Mouse (Mus musculus) embryonic facial prominence, embryonic 15.5 days (tissue): ENCODE measurements at regions not wholly inside any gene's neighbourhood (a gene's known extent, or its start where the extent isn't known, plus 50 kb on each side); places are given as distances from the start of the nearest gene placed in this dataset.
"Not testable (repeated sequence)": the region's sequence is repeated elsewhere in the genome, so short reads cannot be mapped to it uniquely, and the experiment has no call there.

Experiments
- ATAC-seq: fragments of 200-750 bp; cut with Nextera tagmentation; 2 replicates; pipeline ENCODE4 v1.8.0; 2017; ENCODE audit warnings: low read depth, moderate TSS enrichment; ENCODE audit not compliant: insufficient number of reproducible peaks, low FRiP score, low TSS enrichment
- H3K27ac ChIP-seq: fragments of 300-500 bp; sonication (generic); replicated peaks from 2 replicates; pipeline ENCODE4 v1.5.1; 2015; ENCODE audit warnings: mild to moderate bottlenecking, inconsistent platforms
- H3K27me3 ChIP-seq: fragments of 300-500 bp; sonication (generic); 2 replicates; pipeline ENCODE4 v1.6.1; 2015; ENCODE audit warnings: inconsistent platforms
- H3K36me3 ChIP-seq: fragments of 300-500 bp; sonication (generic); 2 replicates; pipeline ENCODE4 v1.6.1; 2015; ENCODE audit warnings: mild to moderate bottlenecking, inconsistent platforms
- H3K4me1 ChIP-seq: fragments of 300-500 bp; sonication (generic); 2 replicates; pipeline ENCODE4 v1.6.1; 2015; ENCODE audit warnings: inconsistent platforms
- H3K4me2 ChIP-seq: fragments of 300-500 bp; sonication (generic); replicated peaks from 2 replicates; pipeline ENCODE4 v1.6.1; 2015; ENCODE audit warnings: mild to moderate bottlenecking, inconsistent platforms
- H3K4me3 ChIP-seq: fragments of 300-500 bp; sonication (generic); replicated peaks from 2 replicates; pipeline ENCODE4 v1.5.1; 2015; ENCODE audit warnings: mild to moderate bottlenecking, inconsistent platforms
- H3K9ac ChIP-seq: fragments of 300-500 bp; sonication (generic); 2 replicates; pipeline ENCODE4 v1.6.1; 2015; ENCODE audit warnings: inconsistent platforms
- H3K9me3 ChIP-seq: fragments of 300-500 bp; sonication (generic); replicated peaks from 2 replicates; pipeline ENCODE4 v1.6.1; 2016; ENCODE audit warnings: inconsistent platforms
- WGBS: fragments of 180-500 bp; shearing (Covaris S2); methylation state at CpG from one replicate; pipeline ENCODE4 v1.1.7; 2015; 5-methylcytosine and 5-hydroxymethylcytosine counted together

DNA sequence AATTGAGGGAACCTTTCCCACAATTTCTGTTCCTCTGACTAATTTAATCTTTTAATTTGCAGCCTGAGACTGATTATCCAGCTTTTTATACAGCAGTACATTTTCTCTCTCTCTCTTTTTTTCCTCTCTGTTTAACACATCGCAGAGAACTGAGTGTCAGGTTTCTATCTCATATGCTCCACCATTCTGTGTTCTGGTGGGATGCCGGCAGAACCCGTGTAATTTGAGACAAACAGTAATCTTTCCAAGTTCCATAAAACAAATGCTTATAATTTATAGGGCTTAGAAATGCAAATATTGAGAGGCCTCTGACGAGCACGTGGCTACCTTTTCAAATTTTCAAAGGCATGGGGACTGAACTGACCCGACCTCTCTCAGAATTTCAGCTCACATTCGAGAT lies 59.1 kb downstream of the Zbtb18 start:
- Histone ChIP-seq H3K9me3 (no peaks in the 10 kb centered on the region), H3K27ac (no peak overlapping the region), H3K9ac (no peak overlapping the region), H3K4me2 (no peak overlapping the region), H3K4me3 (no peak overlapping the region), H3K27me3 (no peaks in the 10 kb centered on the region), H3K36me3 (no peaks in the 10 kb centered on the region), H3K4me1 (no peaks in the 10 kb centered on the region)
- WGBS, result 17% methylated on average over 7 of the region's 7 CpGs
- no peak for ATAC-seq

DNA sequence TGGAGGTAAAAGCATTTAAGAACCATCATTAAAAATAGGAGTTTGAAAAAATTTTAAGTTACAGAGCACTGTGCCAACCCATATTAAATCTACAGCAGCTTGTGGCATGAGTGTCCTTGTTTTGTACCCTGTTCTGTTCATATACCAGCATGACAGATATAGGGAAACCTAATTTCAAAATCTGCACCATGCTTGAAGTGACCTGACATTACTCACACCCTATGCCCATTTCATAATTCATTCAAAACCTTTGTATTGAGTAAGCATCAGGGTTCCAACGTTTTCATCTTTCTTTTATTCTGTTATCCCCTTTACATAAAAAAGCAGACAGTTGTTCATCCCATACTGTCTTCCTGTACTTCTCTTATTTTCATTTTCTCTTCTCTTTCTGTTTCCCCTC lies 61.8 kb downstream of the Zbtb18 start:
- Histone ChIP-seq H3K27ac (no peak overlapping the region), H3K9me3 (no peaks in the 10 kb centered on the region), H3K9ac (no peak overlapping the region), H3K4me2 (no peak overlapping the region), H3K4me3 (no peak overlapping the region), H3K4me1 (no peaks in the 10 kb centered on the region), H3K36me3 (no peaks in the 10 kb centered on the region), H3K27me3 (no peaks in the 10 kb centered on the region)
- 73% methylated on average over 1 of the region's 1 CpGs for WGBS
- no peak for ATAC-seq

DNA sequence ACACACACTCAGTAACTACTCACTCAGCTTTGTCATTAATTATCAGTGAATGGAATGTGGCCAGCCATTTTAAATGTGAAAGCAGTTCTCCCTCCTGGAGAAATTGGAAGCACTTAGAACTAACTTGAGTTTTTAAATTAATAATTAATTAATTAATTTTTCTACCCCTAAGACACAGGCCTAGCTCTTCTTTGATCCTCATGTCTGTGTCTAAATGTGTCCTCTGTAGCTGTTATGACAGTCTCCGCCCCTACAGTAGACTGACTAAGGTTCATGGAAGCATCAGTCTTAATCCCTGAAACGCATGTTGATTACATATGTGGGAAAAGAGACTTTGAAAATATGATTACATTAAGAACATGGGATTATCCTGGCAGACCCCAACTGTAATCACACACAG lies 62.6 kb downstream of the Zbtb18 start:
- no peak for ATAC-seq
- Histone ChIP-seq H3K4me1 (no peaks in the 10 kb centered on the region), H3K9me3 (no peaks in the 10 kb centered on the region), H3K4me3 (no peak overlapping the region), H3K27me3 (no peaks in the 10 kb centered on the region), H3K4me2 (no peak overlapping the region), H3K36me3 (no peaks in the 10 kb centered on the region), H3K27ac (no peak overlapping the region), H3K9ac (no peak overlapping the region)
- WGBS, result 66% methylated on average over 2 of the region's 2 CpGs

DNA sequence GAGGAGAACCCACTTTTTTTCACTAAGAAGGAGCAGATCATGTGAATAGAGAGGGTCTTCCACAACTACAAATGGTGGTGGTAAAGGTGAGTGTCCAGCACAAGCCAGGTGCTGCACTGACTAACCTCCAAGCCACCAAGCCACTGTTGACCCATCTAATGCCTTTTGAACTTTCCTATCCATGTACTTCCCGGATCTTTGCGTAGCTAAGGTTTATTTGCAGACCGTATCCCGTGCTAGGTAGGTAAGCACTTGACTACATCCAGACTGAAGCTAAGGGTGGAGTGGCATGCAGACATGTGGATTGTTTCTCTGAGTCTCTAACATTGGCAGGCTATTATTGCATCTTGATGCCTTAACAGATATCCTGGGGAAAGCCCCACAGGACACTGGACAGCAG lies 65.2 kb downstream of the Zbtb18 start:
- not testable (repeated sequence) for H3K9me3 ChIP-seq, H3K36me3 ChIP-seq, ATAC-seq, H3K4me1 ChIP-seq, H3K4me3 ChIP-seq, H3K27me3 ChIP-seq, H3K4me2 ChIP-seq, H3K9ac ChIP-seq, H3K27ac ChIP-seq
- WGBS, result 81% methylated on average over 4 of the region's 4 CpGs

DNA sequence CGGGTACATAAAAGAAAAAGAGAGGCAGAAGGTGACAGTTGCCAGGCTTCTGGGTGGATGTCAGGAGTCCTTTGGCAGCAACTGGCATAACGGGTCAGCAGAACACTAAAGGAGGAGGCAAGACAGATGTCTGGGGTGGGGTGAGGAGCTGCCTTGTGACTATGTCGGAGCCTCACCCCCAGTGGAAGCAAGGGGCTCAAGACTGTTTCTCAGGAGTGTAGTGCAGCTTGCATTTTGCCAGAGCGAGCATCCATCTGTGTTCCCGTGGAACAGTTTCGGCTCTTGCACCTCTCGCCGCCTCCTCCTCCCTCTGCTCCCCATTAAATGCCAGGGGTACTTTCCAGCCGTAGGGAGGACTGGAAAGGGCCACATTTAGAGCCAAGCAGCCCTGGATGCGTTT lies 67.6 kb downstream of the Zbtb18 start:
- WGBS, result 66% methylated on average over 10 of the region's 10 CpGs
- H3K27me3 ChIP-seq, result no peaks in the 10 kb centered on the region
- no peak overlapping the region for H3K9ac ChIP-seq
- H3K4me2 ChIP-seq, result no peak overlapping the region
- H3K4me1 ChIP-seq, result no peaks in the 10 kb centered on the region
- H3K36me3 ChIP-seq, result no peaks in the 10 kb centered on the region
- H3K27ac ChIP-seq, result no peak overlapping the region
- ATAC-seq, result no peak
- no peaks in the 10 kb centered on the region for H3K9me3 ChIP-seq
- H3K4me3 ChIP-seq, result no peak overlapping the region

DNA sequence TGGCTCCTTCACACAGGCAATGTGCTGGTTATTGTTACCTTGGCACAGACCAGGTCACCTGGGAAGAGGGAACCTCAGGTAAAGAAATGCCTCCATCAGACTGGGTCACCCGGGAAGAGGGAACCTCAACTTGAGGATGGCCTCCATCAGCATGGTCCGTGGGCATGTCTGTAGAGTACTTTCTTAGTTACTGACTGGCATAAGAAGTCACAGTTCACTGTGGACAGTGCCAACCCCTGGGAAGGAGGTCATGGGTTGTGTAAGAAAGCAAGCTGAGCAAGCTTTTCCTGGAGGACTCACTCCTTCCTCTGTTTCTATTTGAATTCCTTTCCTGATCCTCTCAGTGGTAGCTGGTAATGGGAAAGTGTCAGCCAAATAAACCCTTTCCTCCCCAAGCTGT lies 70.0 kb downstream of the Zbtb18 start:
- Histone ChIP-seq H3K9me3 (no peaks in the 10 kb centered on the region), H3K36me3 (no peaks in the 10 kb centered on the region), H3K4me3 (no peak overlapping the region), H3K27me3 (no peaks in the 10 kb centered on the region; the same call in 1 of the 2 replicates), H3K9ac (no peak overlapping the region), H3K4me1 (no peaks in the 10 kb centered on the region), H3K4me2 (no peak overlapping the region), H3K27ac (no peak overlapping the region)
- ATAC-seq, result no peak
- WGBS, result 87% methylated on average over 2 of the region's 2 CpGs

DNA sequence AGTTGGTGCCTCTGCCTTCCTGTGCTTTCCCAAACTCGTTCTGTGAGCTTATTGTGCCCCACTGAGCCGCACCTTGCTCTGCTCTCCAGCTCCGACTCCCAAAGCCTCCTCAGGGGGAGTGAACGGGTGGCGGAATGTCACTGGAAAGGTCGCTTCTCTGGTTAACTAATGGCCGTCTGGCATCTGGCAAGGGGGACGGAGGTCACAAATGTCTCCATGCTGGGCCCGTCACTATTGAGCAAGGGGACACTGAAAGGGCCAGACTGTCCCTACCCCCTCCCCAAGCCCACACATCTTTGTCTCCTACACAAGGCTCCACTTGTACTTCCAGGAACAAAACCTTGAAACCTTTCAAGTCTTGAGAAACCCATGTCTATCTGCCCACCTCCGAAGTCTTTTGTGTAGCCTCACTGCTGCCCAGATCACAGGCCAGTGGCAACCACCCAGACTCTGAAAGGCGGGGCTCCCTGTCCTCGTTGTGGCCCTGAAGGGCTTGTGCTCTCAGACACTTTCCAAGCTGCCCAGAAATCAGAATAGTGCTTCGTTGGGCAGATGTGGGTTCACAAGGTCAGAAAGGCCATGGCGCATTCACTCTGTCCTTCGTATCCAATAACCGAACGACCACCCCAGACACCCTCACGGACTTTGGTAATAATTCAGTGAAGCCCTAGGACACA lies 75.9 kb downstream of the Zbtb18 start:
- Histone ChIP-seq H3K36me3 (no peaks in the 10 kb centered on the region), H3K4me2 (no peak overlapping the region), H3K27me3 (no peaks in the 10 kb centered on the region; the same call in 1 of the 2 replicates), H3K9ac (no peak overlapping the region), H3K27ac (no peak overlapping the region), H3K4me1 (peaks cover 12% of the 10 kb centered on the region), H3K4me3 (no peak overlapping the region), H3K9me3 (no peaks in the 10 kb centered on the region)
- no peak for ATAC-seq
- 29% methylated on average over 18 of the region's 18 CpGs for WGBS

DNA sequence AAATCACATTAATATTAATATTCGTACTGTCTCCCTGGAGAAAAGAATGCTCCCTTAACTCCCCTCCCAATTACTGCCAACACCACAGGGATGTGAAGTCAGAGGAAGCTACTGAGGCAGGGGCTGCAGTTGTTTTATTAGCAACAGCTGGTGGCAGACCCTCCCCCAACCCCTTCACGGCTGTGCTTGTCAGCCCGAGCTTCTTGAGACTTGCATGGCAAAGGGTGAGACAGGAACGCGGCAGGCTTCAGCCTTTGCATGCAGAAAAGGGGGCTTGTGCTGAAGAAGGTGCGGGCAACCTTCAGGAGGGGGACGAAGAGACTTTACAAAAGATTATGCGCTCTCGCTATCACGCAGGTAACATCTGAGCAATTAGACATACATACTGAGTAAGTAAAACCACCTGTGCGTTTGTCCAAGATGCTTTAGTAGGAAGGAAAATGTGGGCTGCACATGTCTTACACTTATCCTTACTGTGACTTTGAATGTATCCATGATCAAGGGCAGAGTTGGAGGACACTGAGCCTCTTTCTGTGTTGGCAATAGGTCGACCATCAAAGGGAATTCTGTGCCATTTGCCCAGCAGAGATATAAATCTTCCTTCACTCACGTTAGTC lies 76.9 kb downstream of the Zbtb18 start:
- ATAC-seq, result no peak
- 17% methylated on average over 13 of the region's 13 CpGs for WGBS
- peak overlapping the region; percentile 18; the same call in 1 of the 2 replicates for H3K4me2 ChIP-seq

DNA sequence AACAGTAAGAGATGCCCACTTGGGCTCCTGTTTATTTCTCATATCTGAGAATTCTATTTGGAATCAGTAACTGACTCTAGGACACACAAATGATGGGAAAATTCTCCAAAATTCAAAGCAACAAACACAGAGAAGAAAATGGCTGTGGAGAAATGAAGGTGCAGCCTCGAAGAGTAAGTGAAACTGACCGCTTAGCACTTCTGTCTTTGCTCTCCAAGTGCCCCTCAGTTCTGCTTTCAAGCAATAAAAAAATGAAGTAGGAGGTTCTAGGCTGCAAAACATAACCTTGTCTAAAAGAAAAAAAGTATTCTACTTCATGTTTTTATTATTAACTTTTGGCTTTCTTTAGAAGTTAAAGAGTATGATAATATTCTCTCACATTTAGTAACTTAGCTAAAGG lies 79.0 kb downstream of the Zbtb18 start:
- H3K9me3 ChIP-seq, result no peaks in the 10 kb centered on the region
- peaks cover 12% of the 10 kb centered on the region for H3K4me1 ChIP-seq
- H3K4me3 ChIP-seq, result no peak overlapping the region
- no peak overlapping the region for H3K27ac ChIP-seq
- no peaks in the 10 kb centered on the region; the same call in 1 of the 2 replicates for H3K27me3 ChIP-seq
- no peak overlapping the region for H3K9ac ChIP-seq
- 91% methylated on average over 2 of the region's 2 CpGs for WGBS
- no peaks in the 10 kb centered on the region for H3K36me3 ChIP-seq
- no peak overlapping the region for H3K4me2 ChIP-seq
- ATAC-seq, result no peak

More for the DNA sequence above, 76.9 kb downstream of the Zbtb18 start:
- no peak overlapping the region for H3K4me3 ChIP-seq
- H3K27ac ChIP-seq, result no peak overlapping the region
- H3K4me1 ChIP-seq, result peaks cover 12% of the 10 kb centered on the region
- no peaks in the 10 kb centered on the region for H3K36me3 ChIP-seq
- no peaks in the 10 kb centered on the region for H3K9me3 ChIP-seq
- no peak overlapping the region for H3K9ac ChIP-seq
- no peaks in the 10 kb centered on the region; the same call in 1 of the 2 replicates for H3K27me3 ChIP-seq

DNA sequence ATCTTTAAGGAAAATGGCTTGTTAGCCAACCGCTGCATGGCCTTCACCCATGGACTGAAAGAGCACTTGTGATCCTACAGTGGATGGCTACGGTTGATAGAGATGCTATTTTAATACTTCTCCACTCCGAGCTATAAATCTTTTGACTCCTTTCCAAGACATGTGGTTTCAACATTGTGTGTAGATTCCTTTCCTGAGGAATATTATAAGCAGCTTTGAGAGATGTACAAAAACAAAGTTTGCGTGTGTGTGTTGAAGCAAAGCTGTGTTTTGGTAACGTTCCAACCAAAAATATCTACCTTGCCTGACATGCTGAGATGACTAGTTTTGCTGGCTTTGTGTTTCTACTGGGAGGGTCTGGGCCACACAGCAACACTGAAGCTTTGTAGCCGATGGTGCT lies 83.0 kb downstream of the Zbtb18 start:
- no peak overlapping the region for H3K4me3 ChIP-seq
- H3K9ac ChIP-seq, result no peak overlapping the region
- H3K9me3 ChIP-seq, result no peaks in the 10 kb centered on the region
- no peak overlapping the region for H3K4me2 ChIP-seq
- H3K4me1 ChIP-seq, result no peaks in the 10 kb centered on the region
- H3K36me3 ChIP-seq, result no peaks in the 10 kb centered on the region
- no peaks in the 10 kb centered on the region for H3K27me3 ChIP-seq
- WGBS, result 40% methylated on average over 6 of the region's 6 CpGs
- 0 out of 2 replicates have a peak overlapping the region, but pooled peaks have one; percentile 22 for H3K27ac ChIP-seq
- peak; percentile 43; the same call in 1 of the 2 replicates for ATAC-seq

DNA sequence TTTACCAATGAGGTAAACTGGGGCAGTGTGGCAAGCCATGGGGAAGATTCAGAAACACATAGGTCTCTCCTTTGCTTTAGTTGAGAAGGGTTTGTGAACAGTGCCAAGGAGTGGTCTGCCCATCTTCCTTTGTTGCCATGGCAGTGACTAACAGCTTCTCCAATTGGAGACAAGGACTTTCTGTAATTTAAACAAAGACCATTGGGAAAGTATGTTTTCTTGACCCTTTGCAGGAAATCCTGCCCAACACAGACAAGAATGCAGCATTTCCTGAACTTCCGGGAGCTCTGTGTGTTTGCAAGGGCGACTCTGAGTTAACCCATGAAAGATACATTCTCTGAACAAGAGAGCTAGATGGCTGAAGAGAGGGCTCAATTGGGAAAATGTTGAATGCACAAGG lies 89.6 kb downstream of the Zbtb18 start:
- no peak overlapping the region for H3K4me3 ChIP-seq
- no peak overlapping the region for H3K27ac ChIP-seq
- H3K9me3 ChIP-seq, result no peaks in the 10 kb centered on the region
- H3K9ac ChIP-seq, result no peak overlapping the region
- H3K36me3 ChIP-seq, result no peaks in the 10 kb centered on the region
- 47% methylated on average over 2 of the region's 2 CpGs for WGBS
- ATAC-seq, result no peak
- H3K4me2 ChIP-seq, result no peak overlapping the region
- no peaks in the 10 kb centered on the region for H3K4me1 ChIP-seq
- no peaks in the 10 kb centered on the region for H3K27me3 ChIP-seq

DNA sequence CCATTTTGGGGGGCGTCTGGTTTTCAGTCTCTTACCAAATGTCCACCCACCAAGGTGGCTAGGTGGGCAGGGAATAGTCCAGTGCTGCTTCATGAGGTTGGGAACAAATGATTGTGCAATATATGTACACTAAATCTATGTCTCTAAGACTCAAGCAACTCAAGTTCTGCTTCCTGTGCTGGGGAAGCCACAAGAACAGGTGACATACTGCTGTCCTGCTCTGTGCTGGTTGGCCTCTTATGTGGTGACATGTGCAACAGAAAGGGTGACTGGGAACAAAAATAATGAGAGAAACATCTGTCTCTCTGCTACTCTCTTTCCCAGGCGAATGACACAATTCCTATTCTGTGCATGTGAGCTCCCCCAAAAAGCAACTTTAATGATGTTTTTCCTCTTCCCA lies 90.5 kb downstream of the Zbtb18 start:
- Histone ChIP-seq H3K9ac (no peak overlapping the region), H3K4me1 (no peaks in the 10 kb centered on the region), H3K27ac (no peak overlapping the region), H3K36me3 (no peaks in the 10 kb centered on the region), H3K9me3 (no peaks in the 10 kb centered on the region), H3K27me3 (no peaks in the 10 kb centered on the region), H3K4me2 (no peak overlapping the region), H3K4me3 (no peak overlapping the region)
- 75% methylated on average over 2 of the region's 2 CpGs for WGBS
- ATAC-seq, result no peak
